Mouse (Mus musculus): ENCODE measurements at regions not wholly inside any gene's neighbourhood (a gene's known extent, or its start where the extent isn't known, plus 50 kb on each side); places are given as distances from the start of the nearest gene placed in this dataset.

GRCm38 (mm10) chr12:112437046-112437445 lies 52.2 kb upstream of the A530016L24Rik start:
- in situ Hi-C loops (cut with MboI, MseI) = no loop called here

GRCm38 (mm10) chr12:112438206-112438605 lies 51.0 kb upstream of the A530016L24Rik start:
- in situ Hi-C loops (cut with MboI, MseI) = no loop called here
